In the genomic region with DNA sequence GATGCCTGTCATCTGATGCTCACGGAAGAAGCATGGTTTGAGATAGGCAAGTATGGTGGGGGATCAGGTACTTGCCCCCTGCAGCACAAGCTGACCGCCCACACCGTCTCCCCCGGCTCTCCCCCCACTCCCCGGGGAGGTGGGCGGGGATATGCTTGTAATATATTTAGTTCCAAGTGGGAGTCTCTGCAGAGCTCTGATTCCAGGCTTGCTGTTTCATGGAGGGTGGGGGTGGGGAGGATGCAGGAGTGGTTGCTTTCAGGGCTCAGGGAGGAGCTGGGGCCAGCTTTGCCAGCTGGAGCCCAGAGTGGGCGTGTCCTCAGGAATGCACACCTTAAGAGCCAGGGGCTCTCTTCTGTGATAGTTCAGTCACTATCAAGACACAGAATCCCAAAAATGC, we compare ENCODE assay signal across 14 mouse cellular contexts. TPM values are rescaled to one million over a fixed set of nuclear protein-coding genes. Genes with fewer than 3 reads are reported as not detected.
DNase-seq lines count a peak whose midpoint lies in the region; ATAC-seq and TF ChIP-seq lines count a peak whose summit lies in the region.
"Had no signal": no experiment of that assay in that cellular context is flagged by ENCODE, and none has a peak within 500 bp of the region (broad histone marks: within the 10 kb centered on the region; RNA-seq: fewer than 3 reads in every experiment).

No protein-coding gene starts in this region.

- H3K4me1 ChIP-seq in heart, postnatal 0 days (ENCODE audit: control insufficient read depth, insufficient read depth), result peaks cover 17% of the 10 kb centered on the region; the same call in 1 of the 2 replicates
- peaks cover 5% of the 10 kb centered on the region; the same call in 1 of the 2 replicates for H3K4me1 ChIP-seq in liver, postnatal 0 days (ENCODE audit: insufficient read depth)

- no peaks in the 10 kb centered on the region for H3K9me3 ChIP-seq in heart, postnatal 0 days (replicated peaks; ENCODE audit: control insufficient read depth, low read length)
- no peaks in the 10 kb centered on the region for H3K9me3 ChIP-seq in liver, postnatal 0 days (ENCODE audit: low read length)
- H3K9me3 ChIP-seq: liver, embryonic 13.5 days had no signal

- H3K27ac ChIP-seq in heart, postnatal 0 days (ENCODE audit: low read depth), result no peak overlapping the region
- no peak overlapping the region for H3K27ac ChIP-seq in liver, postnatal 0 days (ENCODE audit: low read depth)
- H3K27ac ChIP-seq: liver, embryonic 13.5 days had no signal

- peak; percentile 61 for DNase-seq in layer of hippocampus, adult 11-12 months (ENCODE audit: low spot score)
- no peak for DNase-seq in layer of hippocampus, postnatal 25 days (ENCODE audit: extremely low spot score in 1 of 2, low spot score in 1 of 2)
- DNase-seq in ES-CJ7 (ENCODE audit: low read depth, low spot score), result peak; percentile 52
- DNase-seq in R1 (ENCODE audit: low read depth, low spot score), result peak; percentile 56
- DNase-seq in heart, postnatal 0 days (ENCODE audit: low spot score), result no peak
- no peak for DNase-seq in spleen, adult 12 weeks (ENCODE audit: low spot score)
- no peak for DNase-seq in spleen, postnatal 36 days (ENCODE audit: low spot score in 2 of 2)
- no peak for DNase-seq in liver, postnatal 0 days
- DNase-seq: cerebellum, postnatal 36 days; liver, embryonic 13.5 days; right cerebral cortex, postnatal 14 days had no signal

- no peaks in the 10 kb centered on the region for H3K36me3 ChIP-seq in heart, postnatal 0 days (replicated peaks; ENCODE audit: control insufficient read depth, insufficient read depth, low read length)
- H3K36me3 ChIP-seq in liver, postnatal 0 days (replicated peaks; ENCODE audit: insufficient read depth, low read length), result no peaks in the 10 kb centered on the region
- H3K36me3 ChIP-seq: liver, embryonic 13.5 days had no signal

- no peak overlapping the region for H3K4me3 ChIP-seq in heart, postnatal 0 days (ENCODE audit: low read depth, low read length)
- no peak overlapping the region for H3K4me3 ChIP-seq in liver, postnatal 0 days (ENCODE audit: low read depth, low read length)
- H3K4me3 ChIP-seq: erythroblast, embryonic 14.5 days; liver, embryonic 13.5 days; megakaryocyte, embryonic 14.5 days had no signal

- no peak for ATAC-seq in heart, postnatal 0 days (ENCODE audit: insufficient read depth, low read depth)
- no peak for ATAC-seq in liver, postnatal 0 days
- ATAC-seq: hindbrain, embryonic 16.5 days had no signal

- peaks cover 32% of the 10 kb centered on the region for H3K27me3 ChIP-seq in heart, postnatal 0 days (ENCODE audit: control insufficient read depth, insufficient read depth, low read length)
- H3K27me3 ChIP-seq in liver, postnatal 0 days (ENCODE audit: insufficient read depth, low read length), result peaks cover 9% of the 10 kb centered on the region

- TF ChIP-seq CTCF in heart, postnatal 0 days (IDR thresholded peaks at IDR 0.05; ENCODE audit: low read depth), result no peak
- no peak for TF ChIP-seq CTCF in liver, postnatal 0 days (IDR thresholded peaks at IDR 0.05; ENCODE audit: low read depth)

- no peak for TF ChIP-seq EP300 in heart, postnatal 0 days (IDR thresholded peaks at IDR 0.05; ENCODE audit: low read depth)
- no peak for TF ChIP-seq EP300 in liver, postnatal 0 days (IDR thresholded peaks at IDR 0.05; ENCODE audit: low read depth)

- peak overlapping the region; percentile 16; the same call in 1 of the 2 replicates for H3K4me2 ChIP-seq in heart, postnatal 0 days (ENCODE audit: low read depth, low read length)
- no peak overlapping the region for H3K4me2 ChIP-seq in liver, postnatal 0 days (ENCODE audit: low read depth, low read length)
- H3K4me2 ChIP-seq: liver, embryonic 13.5 days had no signal

- no peak overlapping the region for H3K9ac ChIP-seq in heart, postnatal 0 days (replicated peaks; ENCODE audit: low read depth, low read length)
- no peak overlapping the region for H3K9ac ChIP-seq in liver, postnatal 0 days (replicated peaks)
- H3K9ac ChIP-seq: liver, embryonic 13.5 days had no signal

- 6% methylated on average over 7 of the region's 7 CpGs for WGBS in heart, postnatal 0 days
- whole genome bisulfite sequencing in liver, postnatal 0 days (ENCODE audit: insufficient replicate concordance), result 29% methylated on average over 7 of the region's 7 CpGs

RNA-seq across cellular contexts. Expression of gene Camk2n1, which starts 15.0 kb away (rescaled TPM):
- 100 to 1,000 TPM; 348 to 359 TPM for total RNA-seq in layer of hippocampus, postnatal 25 days (2021)
- 0.15 and 5.1 TPM in 2 replicates for total RNA-seq in heart, postnatal 0 days (2014; rRNA removed; ENCODE audit: low replicate concordance)
- polyA plus RNA-seq in heart, postnatal 0 days (2015; fragmentation: Nextera tagmentation; extraction: Ambion mirVana), result 1.6 and 1.8 TPM in 2 replicates
- polyA plus RNA-seq in liver, postnatal 0 days (2015; fragmentation: Nextera tagmentation; extraction: Ambion mirVana), result 5.5 and 6.1 TPM in 2 replicates

RNA-seq across cellular contexts. Expression of gene Mul1, which starts 34.6 kb away (rescaled TPM):
- 10 to 100 TPM; 57.7 to 57.8 TPM for total RNA-seq in layer of hippocampus, postnatal 25 days (2021)
- total RNA-seq in heart, postnatal 0 days (2014; rRNA removed; ENCODE audit: low replicate concordance), result 40.6 and 43.0 TPM in 2 replicates
- polyA plus RNA-seq in heart, postnatal 0 days (2015; fragmentation: Nextera tagmentation; extraction: Ambion mirVana), result 28.9 and 30.0 TPM in 2 replicates
- polyA plus RNA-seq in liver, postnatal 0 days (2015; fragmentation: Nextera tagmentation; extraction: Ambion mirVana), result 17.5 and 20.0 TPM in 2 replicates

Comparison
In these comparisons a context has a peak if more than half of its experiments do, and no peak if none do; other contexts are left out.
1. DNase-seq: peak in layer of hippocampus, adult 11-12 months (single experiment), ES-CJ7 (single experiment) and R1 (single experiment); none in layer of hippocampus, postnatal 25 days (0 of 2), heart, postnatal 0 days (single experiment), spleen, adult 12 weeks (single experiment), spleen, postnatal 36 days (0 of 2) and liver, postnatal 0 days (single experiment).
2. RNA of gene Camk2n1, which starts 15.0 kb away (total RNA-seq): 348 to 359 TPM in layer of hippocampus, postnatal 25 days; 0.15 to 5.1 TPM in heart, postnatal 0 days; every median in the first group is over 10 times any median in the second.